Mouse (Mus musculus) large intestine, adult 2 months (tissue): ENCODE measurements around the gene Fat3. TPM values are rescaled to one million over a fixed set of nuclear protein-coding genes. Genes with fewer than 3 reads are reported as not detected.

Source experiments
- DNase-seq: peaks from one replicate; pipeline ENCODE4 v3.0.0-alpha.2; 2012; ENCODE audit warnings: low read depth, low spot score
- WGBS: fragments of 180-500 bp; shearing (Covaris S2); methylation state at CpG from one replicate; pipeline ENCODE4 v1.1.7; 2018; 5-methylcytosine and 5-hydroxymethylcytosine counted together
- polyA plus RNA-seq: library from polyadenylated mRNA; depleted of rRNA; stranded (reverse); fragments of >200 nt; gene quantifications from 2 replicates; pipeline ENCODE4 v1.2.3, GENCODE M21; 2012

Fat3 gene
- polyA plus RNA-seq, 1 experiment: 0.14 TPM

DNA sequence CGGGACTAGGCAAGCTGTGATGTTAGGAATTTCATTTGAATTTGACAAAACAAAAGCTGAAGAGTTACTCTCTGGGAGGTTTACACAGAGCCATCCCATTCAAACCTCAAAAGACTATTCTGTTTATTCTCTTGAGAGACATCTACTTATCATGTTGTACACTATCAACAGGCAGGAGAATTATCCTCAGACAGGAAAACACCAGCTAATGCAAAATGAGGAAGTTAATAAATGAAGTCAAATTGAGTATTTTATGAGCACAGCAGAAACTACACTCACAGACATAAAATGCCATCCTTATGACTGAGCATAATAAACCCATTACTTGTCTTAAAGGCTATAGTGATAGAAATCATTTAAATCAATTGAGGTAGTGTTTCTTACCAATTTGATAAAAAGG lies 182.1 kb downstream of the Fat3 start:
- no peak for DNase-seq
- WGBS: 69% methylated on average over 1 of the region's 1 CpGs

DNA sequence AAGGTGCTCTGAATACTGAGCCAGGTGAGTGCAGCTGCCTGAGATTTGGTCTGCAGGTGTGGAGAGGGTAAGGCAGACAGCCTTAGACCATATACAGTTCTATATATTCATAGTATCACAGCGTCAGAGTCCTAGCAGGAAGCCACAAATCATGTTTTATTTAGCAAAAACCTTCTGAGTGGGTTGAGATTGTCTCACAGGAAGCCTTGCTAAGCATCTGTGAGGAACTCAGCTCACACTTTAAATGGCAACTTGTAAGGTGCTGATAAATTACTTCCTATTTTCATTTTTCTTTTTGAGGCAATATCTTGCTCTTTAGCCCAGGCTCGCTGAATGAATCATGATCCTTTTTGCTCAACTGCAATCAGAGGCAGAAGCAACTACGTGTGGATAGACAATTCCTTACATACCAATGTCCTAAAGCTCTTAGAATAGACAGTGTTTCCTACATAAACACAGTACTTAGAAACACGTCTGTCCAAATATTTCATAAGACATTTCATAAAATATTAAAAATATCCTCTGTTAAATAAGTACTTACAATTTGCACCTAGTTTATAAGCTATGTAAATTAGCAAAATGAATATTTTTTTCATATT lies 188.4 kb downstream of the Fat3 start:
- 57% methylated on average over 4 of the region's 4 CpGs for WGBS

DNA sequence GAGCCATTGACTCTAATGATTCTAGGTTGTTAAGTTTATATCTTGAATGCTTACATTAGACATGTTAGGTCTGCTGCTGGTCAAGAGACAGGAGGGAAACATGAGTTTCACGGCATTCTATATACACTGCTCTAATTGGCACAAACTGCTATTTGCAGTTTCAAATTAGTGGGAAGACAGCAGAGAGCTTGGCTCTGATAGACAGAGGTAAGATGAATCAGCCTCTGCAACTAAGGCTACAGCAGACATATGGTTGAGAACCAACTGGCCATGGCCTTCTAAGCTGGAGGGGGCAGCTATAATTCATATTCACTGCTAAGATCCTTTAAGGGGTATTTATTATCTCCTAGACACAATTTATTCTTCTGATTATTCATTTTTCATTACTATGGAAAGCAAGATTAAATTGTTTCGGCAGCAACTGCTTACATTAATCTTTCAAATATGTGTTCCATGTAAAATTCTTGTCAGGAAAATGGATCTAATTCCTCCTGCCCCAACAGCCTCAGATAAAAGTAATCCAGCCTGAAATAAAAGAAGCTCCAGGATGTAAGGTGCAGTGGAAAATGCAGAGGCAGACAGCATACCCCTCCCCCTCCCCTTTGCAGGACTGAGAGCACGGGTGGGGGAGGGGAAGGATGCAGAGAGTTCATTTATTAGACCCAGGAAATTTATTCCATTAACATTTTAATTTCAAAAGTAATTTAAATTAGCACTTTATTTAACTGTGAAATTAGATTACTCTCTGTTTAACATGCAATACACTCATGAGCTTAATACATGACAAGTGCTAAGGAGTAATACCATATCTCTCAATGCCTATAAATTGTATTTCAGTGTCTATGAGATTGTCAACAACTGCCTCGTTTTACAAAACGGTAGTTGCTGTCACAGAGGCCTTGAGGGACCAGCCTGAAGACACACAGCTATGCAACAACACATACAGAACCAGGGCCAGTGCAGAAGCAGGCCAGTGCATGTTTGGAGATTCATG lies 189.9 kb downstream of the Fat3 start:
- no peak for DNase-seq
- 50% methylated on average over 5 of the region's 5 CpGs for WGBS

More for the DNA sequence above, 188.4 kb downstream of the Fat3 start:
- no peak for DNase-seq

- DNase-seq: no peak
- 67% methylated on average over 4 of the region's 4 CpGs for WGBS
These were observed 190.8 kb downstream of the Fat3 start for GRCm38 (mm10) chr9:16310305-16310704.

GRCm38 (mm10) chr9:16307789-16308188 lies 193.3 kb downstream of the Fat3 start:
- no peak for DNase-seq
- WGBS: 90% methylated on average over 1 of the region's 1 CpGs

DNA sequence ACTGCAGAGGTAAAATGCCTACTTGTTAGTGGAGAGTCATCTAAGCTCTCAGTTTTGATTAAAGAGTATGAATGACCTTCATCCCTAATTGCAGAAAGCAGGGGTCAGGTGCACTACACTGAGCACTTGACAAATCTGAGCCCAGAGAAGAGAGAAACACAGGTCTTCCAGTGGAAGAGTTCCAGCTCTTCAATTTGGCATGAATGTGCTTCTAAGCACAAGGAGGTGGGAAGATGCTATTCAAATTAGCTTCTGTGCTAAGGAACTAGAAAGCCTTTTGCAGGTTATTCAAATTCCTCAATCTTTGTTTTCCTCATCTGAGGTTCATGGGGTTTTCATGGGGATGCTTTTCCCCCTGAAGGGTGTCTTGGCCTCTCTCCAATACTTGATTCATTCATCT lies 194.9 kb downstream of the Fat3 start:
- no peak for DNase-seq

DNA sequence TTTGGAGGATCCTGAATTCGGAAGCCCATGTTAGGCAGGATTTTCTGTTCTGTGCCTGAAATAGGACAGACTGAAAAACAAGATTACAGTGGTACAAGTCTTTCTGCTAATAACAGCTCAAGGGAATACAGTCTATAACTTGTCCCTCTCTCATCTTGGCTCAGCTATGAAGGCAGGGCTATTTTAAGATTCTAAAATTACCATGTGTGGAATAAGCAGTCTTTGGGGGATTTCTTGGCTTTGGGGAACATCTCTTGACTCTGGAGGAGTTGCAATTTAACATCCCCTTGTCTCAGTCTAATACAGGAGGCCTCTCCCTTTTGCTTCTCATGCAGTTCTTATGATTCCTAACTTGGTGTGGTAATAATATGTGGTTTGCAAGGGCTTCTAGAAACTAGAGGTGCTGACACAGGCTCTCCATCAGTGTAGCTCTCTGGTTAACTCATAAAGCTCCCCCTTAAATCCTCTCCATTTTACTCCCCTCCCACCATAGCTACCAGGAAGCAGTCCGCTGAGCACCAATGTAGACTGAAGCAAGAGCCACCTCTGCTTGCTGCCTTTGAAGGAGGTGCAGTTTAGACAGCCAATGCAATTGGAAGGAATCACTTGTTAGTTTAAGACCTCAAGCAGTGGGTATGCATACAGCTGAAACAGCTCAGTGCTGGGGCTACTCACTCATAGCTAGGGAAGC lies 195.5 kb downstream of the Fat3 start:
- DNase-seq: no peak
- WGBS: 86% methylated on average over 2 of the region's 2 CpGs

- 80% methylated on average over 2 of the region's 2 CpGs for WGBS
- DNase-seq: no peak
These were observed 196.1 kb downstream of the Fat3 start for GRCm38 (mm10) chr9:16304949-16305348.

DNA sequence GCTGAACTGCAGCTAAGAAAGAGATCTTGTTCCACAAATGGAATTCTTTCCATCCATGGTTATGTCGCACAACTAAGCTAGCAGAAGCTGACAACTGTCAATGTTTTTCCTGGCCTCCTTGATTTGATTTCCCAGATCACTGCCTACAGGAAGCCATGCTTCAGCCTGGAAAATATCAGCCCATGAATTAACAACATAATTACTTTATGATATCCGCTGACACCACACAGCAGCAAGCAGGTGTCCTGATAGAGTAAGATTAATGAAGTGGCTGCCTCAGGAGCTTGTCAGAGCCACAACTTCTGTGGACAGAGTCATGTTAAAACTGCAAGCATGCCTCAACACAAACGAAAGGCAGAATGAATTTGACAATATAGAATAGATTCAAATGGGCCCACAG lies 198.6 kb downstream of the Fat3 start:
- WGBS: 52% methylated on average over 3 of the region's 3 CpGs
- no peak for DNase-seq

DNA sequence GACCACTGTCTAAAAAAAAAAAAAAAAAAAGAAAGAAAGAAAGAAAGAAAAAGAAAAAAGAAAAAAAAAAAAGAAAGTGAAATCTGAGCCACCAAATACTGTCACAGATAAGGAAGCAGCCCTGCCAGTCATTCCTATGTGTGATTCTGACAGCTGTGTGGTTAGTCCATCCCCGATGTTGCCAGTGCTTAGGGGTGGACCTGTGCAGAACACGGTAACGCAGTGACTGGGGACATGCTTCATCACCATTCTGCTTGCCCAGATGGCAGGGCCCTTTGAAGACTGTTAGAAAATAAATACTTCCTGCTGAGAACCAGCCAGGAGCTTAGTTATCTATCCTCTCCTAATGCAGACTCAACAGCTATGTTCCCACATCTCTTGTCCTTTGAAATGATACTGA lies 203.2 kb downstream of the Fat3 start:
- DNase-seq: no peak
- 85% methylated on average over 3 of the region's 3 CpGs for WGBS

GRCm38 (mm10) chr9:16293928-16294806 lies 206.9 kb downstream of the Fat3 start:
- WGBS: 84% methylated on average over 6 of the region's 6 CpGs

GRCm38 (mm10) chr9:16292492-16292891 lies 208.6 kb downstream of the Fat3 start:
- WGBS: 53% methylated on average over 2 of the region's 2 CpGs

More at GRCm38 (mm10) chr9:16293928-16294806, 206.9 kb downstream of the Fat3 start:
- DNase-seq: no peak

GRCm38 (mm10) chr9:16290911-16291310 lies 210.2 kb downstream of the Fat3 start:
- 59% methylated on average over 2 of the region's 2 CpGs for WGBS
- no peak for DNase-seq

More at GRCm38 (mm10) chr9:16292492-16292891, 208.6 kb downstream of the Fat3 start:
- no peak for DNase-seq

GRCm38 (mm10) chr9:16283033-16283432 lies 218.1 kb downstream of the Fat3 start:
- no peak for DNase-seq
- WGBS: 52% methylated on average over 1 of the region's 1 CpGs

GRCm38 (mm10) chr9:16282291-16282804 lies 218.7 kb downstream of the Fat3 start:
- DNase-seq: no peak

DNA sequence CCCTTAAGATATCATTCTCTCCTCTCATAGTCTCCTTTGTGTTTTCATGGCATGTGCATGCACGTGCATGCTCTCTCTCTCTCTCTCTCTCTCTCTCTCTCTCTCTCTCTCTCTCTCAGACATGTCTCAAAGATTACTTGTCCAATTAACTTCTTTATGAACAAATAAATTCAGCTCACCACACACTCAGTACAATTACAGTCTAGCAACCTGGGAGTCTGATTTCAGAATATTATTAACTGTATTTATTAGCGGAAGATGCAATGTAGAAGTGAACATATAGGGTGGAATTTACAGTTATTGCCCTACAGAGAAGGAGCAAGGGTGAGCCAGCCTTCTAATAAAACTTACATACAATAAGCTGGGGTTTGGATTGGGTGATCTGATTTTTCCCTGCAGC lies 225.5 kb downstream of the Fat3 start:
- DNase-seq: no peak
- WGBS: 83% methylated on average over 2 of the region's 2 CpGs

GRCm38 (mm10) chr9:16274130-16274529 lies 227.0 kb downstream of the Fat3 start:
- no peak for DNase-seq
- 73% methylated on average over 4 of the region's 4 CpGs for WGBS

GRCm38 (mm10) chr9:16272810-16273209 lies 228.3 kb downstream of the Fat3 start:
- no peak for DNase-seq
- WGBS: 93% methylated on average over 1 of the region's 1 CpGs

GRCm38 (mm10) chr9:16270768-16271114 lies 230.3 kb downstream of the Fat3 start:
- no peak for DNase-seq
